Mouse (Mus musculus) heart, embryonic 14.5 days (tissue): ENCODE measurements at regions not wholly inside any gene's neighbourhood (a gene's known extent, or its start where the extent isn't known, plus 50 kb on each side); places are given as distances from the start of the nearest gene placed in this dataset.
"Not testable (repeated sequence)": the region's sequence is repeated elsewhere in the genome, so short reads cannot be mapped to it uniquely, and the experiment has no call there.

Source experiments
- ATAC-seq: fragments of 200-750 bp; cut with Nextera tagmentation; 2 replicates; pipeline ENCODE4 v1.8.0; 2017; ENCODE audit warnings: low read depth, moderate TSS enrichment; ENCODE audit not compliant: insufficient number of reproducible peaks, insufficient read depth, low FRiP score
- H3K27ac ChIP-seq, 2 experiments: fragments of 200-500 bp in 1 of 2; fragments of 300-500 bp in 1 of 2; sonication (generic) in 1 of 2; replicated peaks in 1 of 2; 2 replicates each; pipeline ENCODE4 v1.5.1; 2012 to 2014; ENCODE audit warnings: low read depth in 2 of 2, low read length in 2 of 2, control low read depth in 1 of 2, mild to moderate bottlenecking in 1 of 2, mixed read lengths in 1 of 2; ENCODE audit not compliant: control insufficient read depth in 1 of 2, insufficient read depth in 1 of 2
- H3K27me3 ChIP-seq: fragments of 300-500 bp; sonication (generic); 2 replicates; pipeline ENCODE4 v1.6.1; 2014; ENCODE audit warnings: mild to moderate bottlenecking, low read length, control low read depth; ENCODE audit not compliant: control insufficient read depth, insufficient read depth
- H3K36me3 ChIP-seq: fragments of 300-500 bp; sonication (generic); 2 replicates; pipeline ENCODE4 v1.6.1; 2014; ENCODE audit warnings: mild to moderate bottlenecking, control low read depth, low read length, mixed read lengths; ENCODE audit not compliant: control insufficient read depth, insufficient read depth
- H3K4me1 ChIP-seq, 2 experiments: fragments of 200-500 bp in 1 of 2; fragments of 300-500 bp in 1 of 2; sonication (generic) in 1 of 2; 2 replicates each; pipeline ENCODE4 v1.6.1; 2012 to 2014; ENCODE audit warnings: low read length in 2 of 2, control low read depth in 1 of 2, mixed read lengths in 1 of 2; ENCODE audit not compliant: control insufficient read depth in 2 of 2, insufficient read depth in 2 of 2
- H3K4me2 ChIP-seq: fragments of 300-500 bp; sonication (generic); 2 replicates; pipeline ENCODE4 v1.6.1; 2014; ENCODE audit warnings: mild to moderate bottlenecking, low read length
- H3K4me3 ChIP-seq, 2 experiments: fragments of 200-500 bp in 1 of 2; fragments of 300-500 bp in 1 of 2; sonication (generic) in 1 of 2; 2 replicates each; pipeline ENCODE4 v1.5.1; 2012 to 2014; ENCODE audit warnings: low read length in 2 of 2, mild to moderate bottlenecking in 2 of 2, control low read depth in 1 of 2, low read depth in 1 of 2, moderate library complexity in 1 of 2; ENCODE audit not compliant: control insufficient read depth in 1 of 2, insufficient read depth in 1 of 2
- H3K9ac ChIP-seq: fragments of 300-500 bp; sonication (generic); 2 replicates; pipeline ENCODE4 v1.6.1; 2014; ENCODE audit warnings: mild to moderate bottlenecking, low read length
- H3K9me3 ChIP-seq: fragments of 300-500 bp; sonication (generic); 2 replicates; pipeline ENCODE4 v1.6.1; 2016; ENCODE audit warnings: low read length, control low read depth; ENCODE audit not compliant: control insufficient read depth
- WGBS: fragments of 180-500 bp; shearing (Covaris S2); extraction: QIAGEN DNeasy Blood & Tissue Kit; methylation state at CpG from one replicate; pipeline ENCODE4 v1.1.7; 2014; 5-methylcytosine and 5-hydroxymethylcytosine counted together

DNA sequence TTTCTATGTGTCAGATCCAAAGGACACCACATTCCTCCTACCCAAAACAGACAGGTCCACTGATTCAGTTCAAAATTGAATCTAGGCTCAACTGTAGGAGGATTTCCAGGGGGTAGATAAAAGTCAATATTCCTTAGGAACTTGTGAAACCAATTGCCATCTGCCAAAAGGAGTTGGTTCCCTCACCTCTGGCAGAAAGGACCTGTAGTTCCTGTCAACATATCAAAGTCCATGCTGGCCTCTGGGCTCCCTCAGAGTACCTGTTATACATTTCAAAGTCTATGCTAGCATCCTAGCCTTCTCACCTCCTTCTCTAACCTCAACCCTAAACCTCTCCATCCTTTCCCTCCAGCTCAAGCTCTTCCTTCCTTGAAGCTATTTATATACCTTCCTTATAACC is 95.5 kb upstream of the Trim24 start:
- no peak overlapping the region for H3K27ac ChIP-seq
- H3K9ac ChIP-seq: no peak overlapping the region
- H3K4me2 ChIP-seq: no peak overlapping the region
- no peaks in the 10 kb centered on the region for H3K36me3 ChIP-seq
- no peaks in the 10 kb centered on the region for H3K27me3 ChIP-seq
- H3K9me3 ChIP-seq: peaks cover 8% of the 10 kb centered on the region; the same call in 1 of the 2 replicates
- H3K4me3 ChIP-seq: no peak overlapping the region
- H3K4me1 ChIP-seq: no peaks in the 10 kb centered on the region
- no peak for ATAC-seq

GRCm38 (mm10) chr6:37779893-37780292 is 90.7 kb upstream of the Trim24 start:
- Histone ChIP-seq H3K9me3 (peaks cover 23% of the 10 kb centered on the region), H3K36me3 (no peaks in the 10 kb centered on the region), H3K9ac (no peak overlapping the region), H3K4me1 (no peaks in the 10 kb centered on the region), H3K4me2 (no peak overlapping the region), H3K27ac (no peak overlapping the region), H3K27me3 (no peaks in the 10 kb centered on the region), H3K4me3 (no peak overlapping the region)
- ATAC-seq: no peak

- no peak overlapping the region for H3K9ac ChIP-seq
- no peak for ATAC-seq
Observed at GRCm38 (mm10) chr6:37781894-37782293, 88.7 kb upstream of the Trim24 start.

GRCm38 (mm10) chr6:37785280-37785679 is 85.3 kb upstream of the Trim24 start:
- not testable (repeated sequence) for H3K4me1 ChIP-seq, H3K9ac ChIP-seq, H3K27ac ChIP-seq, H3K4me3 ChIP-seq, H3K27me3 ChIP-seq, H3K36me3 ChIP-seq, H3K4me2 ChIP-seq, ATAC-seq
- 78% methylated on average over 3 of the region's 3 CpGs for WGBS
- H3K9me3 ChIP-seq: peaks cover 21% of the 10 kb centered on the region

More at GRCm38 (mm10) chr6:37781894-37782293, 88.7 kb upstream of the Trim24 start:
- peaks cover 22% of the 10 kb centered on the region for H3K9me3 ChIP-seq
- H3K4me3 ChIP-seq: no peak overlapping the region
- no peak overlapping the region for H3K4me2 ChIP-seq
- H3K4me1 ChIP-seq: no peaks in the 10 kb centered on the region
- H3K27me3 ChIP-seq: no peaks in the 10 kb centered on the region
- H3K36me3 ChIP-seq: no peaks in the 10 kb centered on the region
- H3K27ac ChIP-seq: no peak overlapping the region

DNA sequence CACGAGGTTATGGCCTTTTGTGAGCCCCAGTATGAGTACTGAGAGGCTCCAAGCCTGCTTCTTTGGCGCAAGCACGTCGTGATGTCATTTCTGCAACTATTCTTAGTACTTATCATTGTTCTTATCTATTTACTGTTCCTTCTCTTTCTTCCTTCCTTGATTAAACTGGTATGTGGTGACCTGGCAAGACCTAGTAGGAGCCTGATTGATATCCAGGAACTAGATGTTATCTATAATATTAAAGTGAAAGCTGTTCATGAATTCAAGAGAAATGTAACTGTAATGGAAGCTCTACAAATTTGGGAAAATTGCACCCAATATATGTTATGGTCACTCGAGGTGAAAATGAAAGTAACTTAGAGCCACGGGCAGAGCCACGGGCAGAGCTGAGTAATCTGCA is 84.9 kb upstream of the Trim24 start:
- H3K4me2 ChIP-seq: no peak overlapping the region
- 83% methylated on average over 7 of the region's 7 CpGs for WGBS
- no peaks in the 10 kb centered on the region for H3K4me1 ChIP-seq
- no peak overlapping the region for H3K27ac ChIP-seq
- no peaks in the 10 kb centered on the region for H3K27me3 ChIP-seq
- no peak overlapping the region for H3K4me3 ChIP-seq
- peaks cover 21% of the 10 kb centered on the region for H3K9me3 ChIP-seq
- no peak for ATAC-seq
- no peaks in the 10 kb centered on the region for H3K36me3 ChIP-seq
- no peak overlapping the region for H3K9ac ChIP-seq

DNA sequence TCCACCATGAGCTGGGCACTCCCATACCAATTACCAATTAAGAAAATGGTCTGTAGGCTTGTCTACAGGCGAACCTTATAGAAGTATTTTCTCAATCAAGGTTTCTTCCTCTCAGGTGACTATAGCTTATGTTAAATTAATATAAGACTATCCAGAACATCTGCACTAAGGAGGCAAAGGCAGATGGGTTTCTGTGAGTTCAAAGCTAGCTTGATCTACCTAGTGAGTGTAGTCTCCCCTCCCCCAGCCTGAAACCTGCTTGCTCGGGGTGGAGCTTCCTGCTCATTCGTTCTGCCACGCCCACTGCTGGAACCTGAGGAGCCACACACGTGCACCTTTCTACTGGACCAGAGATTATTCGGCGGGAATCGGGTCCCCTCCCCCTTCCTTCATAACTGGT is 82.8 kb upstream of the Trim24 start:
- not testable (repeated sequence) for H3K4me3 ChIP-seq, ATAC-seq, H3K27ac ChIP-seq, H3K36me3 ChIP-seq, H3K4me2 ChIP-seq, H3K27me3 ChIP-seq, H3K4me1 ChIP-seq, H3K9ac ChIP-seq
- peaks cover 11% of the 10 kb centered on the region for H3K9me3 ChIP-seq
- 75% methylated on average over 2 of the region's 8 CpGs for WGBS

- no peaks in the 10 kb centered on the region for H3K4me1 ChIP-seq
- H3K9me3 ChIP-seq: peaks cover 10% of the 10 kb centered on the region; the same call in 1 of the 2 replicates
- H3K4me3 ChIP-seq: no peak overlapping the region
- no peak overlapping the region for H3K9ac ChIP-seq
- H3K27ac ChIP-seq: no peak overlapping the region
- no peaks in the 10 kb centered on the region for H3K36me3 ChIP-seq
- no peak for ATAC-seq
- no peak overlapping the region for H3K4me2 ChIP-seq
- H3K27me3 ChIP-seq: no peaks in the 10 kb centered on the region
- 65% methylated on average over 1 of the region's 1 CpGs for WGBS
Observed at GRCm38 (mm10) chr6:37790878-37791277, 79.7 kb upstream of the Trim24 start.

- Histone ChIP-seq H3K9me3 (peaks cover 10% of the 10 kb centered on the region; the same call in 1 of the 2 replicates), H3K4me3 (no peak overlapping the region), H3K36me3 (no peaks in the 10 kb centered on the region), H3K9ac (no peak overlapping the region), H3K27ac (no peak overlapping the region), H3K27me3 (no peaks in the 10 kb centered on the region), H3K4me1 (no peaks in the 10 kb centered on the region), H3K4me2 (no peak overlapping the region)
- WGBS: 67% methylated on average over 4 of the region's 4 CpGs
- ATAC-seq: no peak
Observed at GRCm38 (mm10) chr6:37794211-37794610, 76.4 kb upstream of the Trim24 start.
